Mouse (Mus musculus): ENCODE data around the gene Ptprm. TPM values are rescaled to one million over a fixed set of nuclear protein-coding genes. Genes with fewer than 3 reads are reported as not detected.

The Ptprm gene
- total RNA-seq, 2 experiments from 2014 or later: 1.3 to 1.4 TPM

DNA sequence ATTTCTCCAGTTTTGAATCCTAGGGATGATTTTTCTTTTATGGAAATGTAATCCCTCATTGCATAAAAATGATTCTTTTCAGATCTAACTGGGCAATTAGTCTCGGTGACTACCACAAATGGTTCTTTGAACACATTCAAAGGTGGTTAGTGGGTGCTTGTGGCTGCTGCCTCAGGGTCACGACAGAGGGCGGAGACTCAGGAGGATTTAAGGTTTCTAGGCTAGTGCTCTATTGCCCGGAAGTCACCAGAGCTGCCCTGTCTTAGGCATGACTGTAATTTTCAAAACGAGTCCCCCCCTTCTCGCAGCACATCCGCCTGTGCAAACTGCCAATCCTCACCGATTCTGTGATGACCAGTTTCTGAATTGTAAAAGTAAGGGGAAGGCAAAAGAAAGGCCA lies 683.0 kb downstream of the Ptprm start:
- ATAC-seq (replicated peaks; ENCODE audit: low FRiP score, poor library complexity, severe bottlenecking): no peak

DNA sequence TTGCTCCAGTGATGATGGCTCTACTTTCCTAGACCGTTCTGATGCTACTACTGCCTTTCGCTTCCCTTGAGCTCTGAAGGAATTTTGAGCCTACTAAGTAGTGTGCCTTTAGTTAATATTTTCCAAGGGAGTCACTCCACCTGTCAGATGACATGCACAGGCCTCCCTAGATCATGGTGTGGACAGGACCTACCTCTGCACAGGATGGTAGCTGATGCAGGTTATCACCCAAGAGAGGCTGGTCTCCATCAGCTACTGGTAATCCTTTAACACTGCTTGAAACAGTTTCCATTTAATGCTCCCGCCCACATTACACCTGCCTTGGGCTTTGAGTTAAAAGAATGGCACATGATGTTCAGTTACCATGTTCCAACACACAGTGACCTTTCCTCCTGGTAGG lies 688.5 kb downstream of the Ptprm start:
- ATAC-seq (replicated peaks; ENCODE audit: low FRiP score, poor library complexity, severe bottlenecking): no peak

DNA sequence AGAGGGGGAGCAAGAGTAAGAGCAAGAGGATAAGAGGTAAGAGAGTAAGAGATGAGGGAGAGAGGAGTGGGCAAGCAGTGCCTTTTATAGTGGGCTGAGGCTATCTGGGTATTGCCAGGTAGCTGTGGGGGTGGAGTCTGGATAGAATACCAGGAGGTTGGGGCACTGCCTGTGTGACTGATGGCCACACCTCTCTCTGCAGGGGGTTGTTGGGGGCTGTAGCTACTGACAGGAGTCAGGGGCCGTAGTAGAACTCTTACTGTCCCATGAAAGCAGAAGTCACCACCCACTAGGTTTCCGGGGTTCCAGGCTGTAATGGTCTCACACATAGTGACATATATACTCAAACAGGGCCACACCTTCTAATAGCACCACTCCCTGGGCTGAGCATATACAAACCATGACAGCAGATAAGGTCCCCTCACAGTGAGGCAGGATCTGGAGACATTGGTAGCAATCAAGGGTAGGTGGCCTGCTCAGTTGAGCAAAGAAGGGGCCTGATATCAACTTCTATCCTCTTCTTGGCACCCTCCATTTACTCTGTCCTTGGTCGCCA lies 689.0 kb downstream of the Ptprm start:
- ATAC-seq (replicated peaks; ENCODE audit: low FRiP score, poor library complexity, severe bottlenecking): no peak

DNA sequence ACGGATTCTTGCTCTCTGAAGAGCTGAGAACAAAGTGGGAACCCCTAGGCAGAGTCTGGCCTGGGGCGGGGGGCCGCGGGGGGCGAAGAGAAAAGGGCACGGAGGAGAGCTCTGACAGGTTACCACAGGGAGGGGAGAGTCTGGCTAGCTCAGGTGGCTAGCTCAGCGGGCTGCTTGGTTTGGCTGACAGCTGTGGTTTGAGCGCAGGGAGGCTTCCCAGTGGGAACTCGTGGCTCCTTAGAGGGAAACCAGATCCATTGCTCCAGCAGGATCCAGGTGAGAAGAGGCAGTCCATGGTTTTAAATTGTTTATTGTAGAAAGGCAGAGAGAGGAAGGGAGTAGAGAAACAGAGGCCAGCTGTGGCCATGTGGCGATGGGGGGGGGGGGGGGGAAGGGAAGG lies 689.5 kb downstream of the Ptprm start:
- no peak for ATAC-seq (replicated peaks; ENCODE audit: low FRiP score, poor library complexity, severe bottlenecking)

DNA sequence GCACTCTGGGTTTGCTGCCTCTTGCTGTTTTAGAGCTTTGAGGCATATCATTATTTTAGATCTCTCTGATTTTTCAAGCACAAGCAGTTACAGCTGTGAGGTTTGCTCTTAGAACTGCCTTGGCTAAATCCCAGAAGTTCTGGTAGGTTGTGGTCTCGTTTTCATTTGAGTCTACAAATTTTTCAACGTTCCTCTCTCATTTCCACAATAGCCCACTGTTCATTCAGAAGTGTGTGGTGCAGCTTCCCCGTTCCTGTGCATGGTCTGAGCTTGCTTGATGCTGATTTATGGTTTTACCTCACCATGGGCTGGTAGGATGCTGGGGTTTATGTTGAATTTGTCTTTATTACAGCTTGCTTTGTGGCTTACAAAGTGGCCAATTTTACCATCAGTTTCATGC lies 695.0 kb downstream of the Ptprm start:
- ATAC-seq (replicated peaks; ENCODE audit: low FRiP score, poor library complexity, severe bottlenecking): no peak

DNA sequence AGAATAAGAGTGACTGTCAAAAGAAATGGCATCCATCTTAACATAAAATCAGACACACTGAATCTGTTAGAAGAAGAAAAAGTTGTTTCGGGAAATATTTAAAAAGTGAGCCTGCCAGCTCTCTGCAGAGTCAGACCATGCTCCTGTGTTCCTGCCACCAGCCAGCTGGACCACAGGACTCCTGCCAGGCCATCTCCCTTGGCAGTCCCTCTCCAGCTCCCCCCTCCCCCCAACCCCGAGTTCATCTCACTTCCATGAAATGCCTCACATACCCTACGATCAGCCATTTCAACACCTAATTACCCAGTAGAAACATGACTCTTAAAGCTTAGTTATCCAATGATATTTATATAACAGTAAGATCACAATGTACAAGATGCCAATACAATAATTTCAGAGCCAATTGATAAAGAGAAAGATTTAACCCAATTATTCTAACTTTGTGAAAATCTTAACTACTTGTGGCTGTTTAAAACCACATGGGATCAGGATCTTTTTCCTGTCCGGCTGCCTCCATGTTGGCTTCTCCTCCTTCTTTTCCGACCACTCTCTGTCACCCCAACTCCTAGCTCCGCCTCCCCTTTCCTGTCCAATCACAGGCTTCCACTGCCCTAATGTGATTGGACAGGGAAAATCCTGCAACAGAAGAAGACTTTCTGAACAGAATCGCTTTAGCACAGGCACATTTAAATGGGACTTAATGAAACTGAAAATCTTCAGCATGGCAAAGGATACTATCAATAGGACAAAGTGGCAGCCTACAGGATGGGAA lies 716.1 kb downstream of the Ptprm start:
- no peak for ATAC-seq (replicated peaks; ENCODE audit: low FRiP score, poor library complexity, severe bottlenecking)

DNA sequence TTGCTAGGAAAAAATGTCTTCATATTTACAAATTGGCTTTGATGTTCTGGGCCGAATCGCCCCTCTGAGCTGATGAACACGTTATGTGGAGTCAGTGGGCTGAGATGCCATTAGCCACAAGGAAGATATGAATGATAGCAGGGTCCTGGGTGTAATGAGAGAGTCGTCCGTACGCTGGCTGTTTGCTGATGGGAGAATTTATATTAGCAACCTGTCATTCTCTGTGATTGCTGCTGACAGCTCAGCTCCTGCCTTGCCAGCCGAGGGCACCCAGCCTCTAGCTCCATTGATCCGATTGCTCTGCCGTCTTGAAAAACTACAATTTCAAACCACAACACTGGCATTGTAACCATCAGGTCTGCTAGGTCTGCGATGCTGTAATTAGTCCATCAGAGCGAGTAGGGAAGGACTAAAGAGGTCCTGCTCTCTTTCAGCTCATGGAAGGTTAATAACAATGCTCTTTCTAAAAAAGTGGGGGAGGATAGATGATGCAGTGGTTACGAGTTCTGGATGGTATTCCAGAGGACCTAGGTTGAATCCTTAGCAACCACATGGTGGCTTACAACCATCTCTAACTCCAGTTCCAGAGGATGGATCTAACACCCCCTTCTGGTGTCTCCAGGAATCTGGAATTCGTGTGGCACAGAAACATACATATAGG lies 734.1 kb downstream of the Ptprm start:
- ATAC-seq (replicated peaks; ENCODE audit: low FRiP score, poor library complexity, severe bottlenecking): no peak

DNA sequence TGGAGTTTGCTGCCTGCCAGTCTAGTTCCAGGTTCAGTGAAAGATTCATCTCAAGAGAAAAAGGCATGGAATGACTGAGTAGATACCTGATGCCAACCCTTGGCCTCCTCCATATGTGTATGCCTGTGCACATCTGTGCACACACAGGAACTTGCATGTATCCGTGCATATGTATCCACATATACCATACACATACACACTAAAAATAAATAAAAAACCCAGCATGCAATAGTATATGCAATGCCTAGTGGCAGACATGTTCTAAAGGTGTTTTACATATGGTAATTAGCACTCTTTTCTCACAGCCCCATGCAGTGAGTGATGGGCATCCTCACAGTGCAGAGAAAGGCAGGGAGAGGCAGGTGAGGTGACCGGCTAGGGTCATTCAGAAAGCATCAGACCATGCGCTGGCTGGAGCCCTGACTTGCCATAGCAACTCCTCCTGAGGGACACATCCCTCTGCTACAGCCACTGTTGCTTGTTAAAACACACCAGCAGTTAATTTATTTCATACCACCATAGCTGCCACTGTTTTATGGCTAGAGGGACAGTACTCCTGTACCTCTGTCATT lies 734.9 kb downstream of the Ptprm start:
- no peak for ATAC-seq (replicated peaks; ENCODE audit: low FRiP score, poor library complexity, severe bottlenecking)

Measured in erythroid progenitor cell, adult 5-6 weeks (primary cell).